Mouse (Mus musculus) limb, embryonic 12.5 days (tissue): ENCODE data around the gene Cfap70. TPM values are rescaled to one million over a fixed set of nuclear protein-coding genes. Genes with fewer than 3 reads are reported as not detected.
A peak's percentile ranks its signal among the peaks of the same experiment; 100 is the strongest.

Experiments
- ATAC-seq: fragments of 200-750 bp; cut with Nextera tagmentation; 2 replicates; pipeline ENCODE4 v1.8.0; 2017; ENCODE audit warnings: low read depth, moderate TSS enrichment; ENCODE audit not compliant: insufficient number of reproducible peaks, insufficient read depth, low FRiP score, low TSS enrichment
- H3K27ac ChIP-seq: fragments of 300-500 bp; sonication (generic); 2 replicates; pipeline ENCODE4 v1.5.1; 2016; ENCODE audit warnings: mild to moderate bottlenecking, moderate library complexity
- H3K27me3 ChIP-seq: fragments of 300-500 bp; sonication (generic); 2 replicates; pipeline ENCODE4 v1.6.1; 2016; ENCODE audit warnings: mild to moderate bottlenecking, moderate library complexity
- H3K36me3 ChIP-seq: fragments of 300-500 bp; sonication (generic); 2 replicates; pipeline ENCODE4 v1.6.1; 2016; ENCODE audit warnings: mild to moderate bottlenecking, moderate library complexity
- H3K4me1 ChIP-seq: fragments of 300-500 bp; sonication (generic); replicated peaks from 2 replicates; pipeline ENCODE4 v1.6.1; 2016
- H3K4me2 ChIP-seq: fragments of 300-500 bp; sonication (generic); 2 replicates; pipeline ENCODE4 v1.6.1; 2016; ENCODE audit warnings: mild to moderate bottlenecking, moderate library complexity
- H3K4me3 ChIP-seq: fragments of 300-500 bp; sonication (generic); replicated peaks from 2 replicates; pipeline ENCODE4 v1.5.1; 2016; ENCODE audit warnings: mild to moderate bottlenecking
- H3K9ac ChIP-seq: fragments of 300-500 bp; sonication (generic); replicated peaks from 2 replicates; pipeline ENCODE4 v1.6.1; 2016; ENCODE audit warnings: mild to moderate bottlenecking, moderate library complexity
- H3K9me3 ChIP-seq: fragments of 300-500 bp; sonication (generic); 2 replicates; pipeline ENCODE4 v1.6.1; 2016; ENCODE audit warnings: mild to moderate bottlenecking, moderate library complexity
- WGBS: fragments of 180-500 bp; shearing (Covaris S2); methylation state at CpG from one replicate; pipeline ENCODE4 v1.1.7; 2016; 5-methylcytosine and 5-hydroxymethylcytosine counted together
- polyA plus RNA-seq: library from polyadenylated mRNA; unstranded; fragments of >200 nt; fragmentation: Nextera tagmentation; extraction: Ambion mirVana; gene quantifications from 2 replicates; pipeline ENCODE4 v1.2.1, GENCODE M21; 2016

Cfap70 gene
- polyA plus RNA-seq, 1 experiment from 2014 or later, result 0.21 TPM

- H3K27ac ChIP-seq, result no peak overlapping the region
- 83% methylated on average over 5 of the region's 5 CpGs for WGBS
- no peak overlapping the region for H3K4me2 ChIP-seq
- ATAC-seq, result no peak
- H3K4me1 ChIP-seq, result no peaks in the 10 kb centered on the region
- H3K36me3 ChIP-seq, result peaks cover 79% of the 10 kb centered on the region
- no peak overlapping the region for H3K9ac ChIP-seq
- H3K9me3 ChIP-seq, result no peaks in the 10 kb centered on the region
- no peak overlapping the region for H3K4me3 ChIP-seq
- no peaks in the 10 kb centered on the region for H3K27me3 ChIP-seq
Measured at GRCm38 (mm10) chr14:20379087-20379640, 72.9 kb downstream of the Cfap70 start.

DNA sequence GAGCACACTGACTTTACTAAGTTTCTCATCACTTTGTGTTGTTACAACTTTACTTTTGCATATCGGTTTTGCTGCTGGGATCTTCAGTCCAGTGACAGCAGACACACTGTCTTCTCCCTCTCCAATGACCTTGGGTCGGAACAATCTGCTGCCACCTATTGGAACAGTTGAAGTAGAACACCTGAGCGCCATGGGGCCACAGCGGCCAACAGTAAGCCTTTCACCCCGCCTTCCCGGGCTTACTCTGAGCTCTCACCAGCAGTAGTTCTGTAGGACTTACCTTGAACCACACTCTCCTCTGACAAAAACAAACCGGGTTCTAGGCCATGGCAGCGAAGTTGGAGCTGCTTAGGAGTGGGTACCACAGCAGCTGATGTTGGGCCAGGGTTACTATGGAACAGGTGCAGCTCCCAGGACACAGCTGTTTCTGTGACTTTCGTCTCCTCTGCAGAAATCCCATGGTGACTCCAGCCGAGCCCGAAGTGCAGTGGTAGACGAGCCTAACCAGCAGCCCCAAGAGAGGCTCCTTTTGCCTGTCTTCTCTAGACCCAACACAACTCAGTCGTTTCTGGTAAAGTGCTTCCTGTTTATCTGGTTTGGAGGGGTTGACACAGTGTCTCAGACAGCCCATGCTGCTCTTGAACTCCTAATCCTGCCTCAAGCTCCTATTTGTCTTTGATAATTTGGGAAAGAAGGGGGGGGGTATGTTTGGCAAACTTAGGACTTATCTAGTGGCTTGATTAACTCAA lies 73.5 kb downstream of the Cfap70 start:
- Histone ChIP-seq H3K27ac (no peak overlapping the region), H3K4me3 (no peak overlapping the region), H3K4me2 (no peak overlapping the region), H3K9ac (no peak overlapping the region), H3K27me3 (no peaks in the 10 kb centered on the region), H3K4me1 (no peaks in the 10 kb centered on the region), H3K9me3 (no peaks in the 10 kb centered on the region), H3K36me3 (peaks cover 77% of the 10 kb centered on the region)
- WGBS, result 40% methylated on average over 13 of the region's 13 CpGs
- ATAC-seq, result no peak

DNA sequence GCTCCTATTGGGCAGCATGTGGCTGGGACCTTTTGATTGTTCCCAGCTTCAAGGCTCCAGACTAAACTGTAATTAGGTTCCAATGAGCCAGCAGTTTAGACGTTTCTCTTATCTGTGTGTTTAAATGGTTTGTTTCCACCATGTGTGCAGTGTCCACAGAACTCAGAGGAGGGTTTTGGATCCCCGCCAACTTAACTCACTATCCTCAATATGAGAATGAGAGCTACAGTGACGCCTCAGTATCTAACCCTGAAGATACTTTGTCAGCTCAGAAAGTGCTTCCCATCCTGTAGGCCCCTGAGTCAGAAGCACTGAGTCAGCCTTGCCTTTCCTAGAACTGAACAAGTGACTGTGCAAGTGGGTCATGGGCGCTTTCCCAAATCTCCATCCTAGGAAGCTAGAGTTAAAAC lies 74.9 kb downstream of the Cfap70 start:
- H3K9me3 ChIP-seq, result no peaks in the 10 kb centered on the region
- WGBS, result 79% methylated on average over 4 of the region's 4 CpGs
- peaks cover 77% of the 10 kb centered on the region for H3K36me3 ChIP-seq
- no peaks in the 10 kb centered on the region for H3K27me3 ChIP-seq
- H3K9ac ChIP-seq, result no peak overlapping the region
- H3K4me1 ChIP-seq, result no peaks in the 10 kb centered on the region
- no peak for ATAC-seq
- H3K4me3 ChIP-seq, result no peak overlapping the region
- H3K4me2 ChIP-seq, result no peak overlapping the region
- H3K27ac ChIP-seq, result no peak overlapping the region

DNA sequence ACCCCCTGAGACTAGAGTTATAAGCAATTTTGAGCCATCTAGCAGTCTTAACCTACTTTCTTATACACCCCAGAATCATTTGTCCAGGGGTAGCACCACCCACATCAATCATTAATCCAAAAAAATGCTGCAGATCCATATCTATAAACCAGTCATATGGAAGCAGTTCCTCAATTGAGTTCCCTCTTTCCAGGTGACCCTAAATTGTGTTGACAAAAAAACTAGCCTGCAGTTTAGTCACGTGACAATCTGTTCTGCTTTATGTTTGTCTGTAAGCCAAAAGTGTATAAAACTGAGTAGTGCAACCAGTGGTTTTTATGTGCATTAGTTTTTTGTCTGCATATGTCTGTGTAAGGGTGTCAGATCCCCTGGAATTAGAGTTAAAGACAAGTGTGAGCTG lies 80.2 kb downstream of the Cfap70 start:
- Histone ChIP-seq H3K4me2 (no peak overlapping the region), H3K9ac (no peak overlapping the region), H3K9me3 (no peaks in the 10 kb centered on the region), H3K4me1 (no peaks in the 10 kb centered on the region), H3K36me3 (peaks cover 84% of the 10 kb centered on the region), H3K4me3 (no peak overlapping the region), H3K27ac (no peak overlapping the region), H3K27me3 (no peaks in the 10 kb centered on the region)
- ATAC-seq, result no peak
- 88% methylated on average over 1 of the region's 1 CpGs for WGBS

DNA sequence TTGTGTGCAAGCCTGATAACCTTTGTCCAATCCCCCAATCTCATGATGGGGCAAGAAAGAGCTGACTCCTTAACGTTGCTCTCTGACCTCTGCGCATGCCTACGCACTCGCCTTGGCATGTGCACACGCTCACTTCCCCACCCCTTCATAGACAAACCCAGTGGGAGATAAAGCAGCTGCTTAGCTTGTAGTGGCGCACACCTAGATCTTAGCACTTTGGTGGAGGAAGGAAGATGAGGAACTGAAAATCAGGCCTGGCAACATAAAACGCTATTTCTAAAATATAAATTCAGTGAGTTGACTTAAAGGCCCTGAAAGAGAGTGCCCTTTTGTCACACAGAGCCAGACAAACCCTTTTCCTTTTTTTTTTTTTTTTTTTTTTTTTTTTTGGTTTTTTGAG lies 81.2 kb downstream of the Cfap70 start:
- H3K4me1 ChIP-seq, result no peaks in the 10 kb centered on the region
- H3K27ac ChIP-seq, result no peak overlapping the region
- no peak for ATAC-seq
- H3K27me3 ChIP-seq, result no peaks in the 10 kb centered on the region
- no peak overlapping the region for H3K4me3 ChIP-seq
- 89% methylated on average over 7 of the region's 7 CpGs for WGBS
- no peak overlapping the region for H3K9ac ChIP-seq
- no peak overlapping the region for H3K4me2 ChIP-seq
- no peaks in the 10 kb centered on the region for H3K9me3 ChIP-seq
- peaks cover 83% of the 10 kb centered on the region for H3K36me3 ChIP-seq

GRCm38 (mm10) chr14:20368271-20368670 lies 83.8 kb downstream of the Cfap70 start:
- peaks cover 86% of the 10 kb centered on the region for H3K36me3 ChIP-seq
- no peaks in the 10 kb centered on the region for H3K27me3 ChIP-seq
- no peak overlapping the region for H3K4me3 ChIP-seq
- no peak overlapping the region for H3K9ac ChIP-seq
- H3K4me1 ChIP-seq, result no peaks in the 10 kb centered on the region
- no peak for ATAC-seq
- WGBS, result 96% methylated on average over 3 of the region's 3 CpGs
- no peak overlapping the region for H3K4me2 ChIP-seq
- no peaks in the 10 kb centered on the region for H3K9me3 ChIP-seq
- no peak overlapping the region for H3K27ac ChIP-seq

- no peaks in the 10 kb centered on the region for H3K4me1 ChIP-seq
- no peak overlapping the region for H3K4me2 ChIP-seq
- H3K36me3 ChIP-seq, result peaks cover 87% of the 10 kb centered on the region
- ATAC-seq, result no peak
- H3K4me3 ChIP-seq, result no peak overlapping the region
- H3K27ac ChIP-seq, result no peak overlapping the region
- no peak overlapping the region for H3K9ac ChIP-seq
- no peaks in the 10 kb centered on the region for H3K27me3 ChIP-seq
- no peaks in the 10 kb centered on the region for H3K9me3 ChIP-seq
- 93% methylated on average over 4 of the region's 4 CpGs for WGBS
Measured at GRCm38 (mm10) chr14:20363230-20363629, 88.8 kb downstream of the Cfap70 start.

DNA sequence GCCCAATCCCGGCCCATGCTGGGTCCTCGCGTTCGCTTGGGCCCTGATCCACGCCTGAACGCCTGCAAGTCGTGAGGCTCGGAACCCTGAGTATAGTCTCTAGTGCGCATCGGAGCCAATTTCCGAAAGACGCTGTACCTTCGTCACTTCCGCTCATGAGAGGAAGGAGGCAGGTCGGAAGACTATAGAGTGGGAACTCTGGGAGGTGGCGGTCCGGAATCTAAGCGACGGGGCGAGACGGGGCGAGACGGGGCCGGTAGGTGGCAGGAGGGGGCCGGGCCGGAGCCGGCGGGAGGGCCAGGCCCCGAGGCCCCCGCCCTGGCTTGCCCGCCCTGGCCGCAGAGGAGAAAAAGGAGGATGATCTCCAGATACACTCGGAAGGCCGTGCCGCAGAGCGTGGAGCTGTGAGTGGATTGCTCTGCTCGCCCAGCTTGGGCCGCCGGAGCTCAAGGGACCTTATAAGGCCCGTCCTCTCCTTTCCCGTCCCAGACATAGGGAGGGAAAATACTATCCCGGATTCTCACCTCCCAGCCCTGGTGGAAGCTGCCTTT lies 104.0 kb downstream of the Cfap70 start, which contains the start of the genes Ecd and Fam149b:
Ecd (minus strand) TSS at position 131 of the 551 bp plus-strand sequence.
Fam149b (plus strand) TSS at position 172 of the 551 bp plus-strand sequence.
- peak within 1 kb of the TSS; percentile 88 for H3K9ac ChIP-seq
- H3K9me3 ChIP-seq, result no peaks in the 10 kb centered on the region
- ATAC-seq, result peak; percentile 98
- WGBS, result under 1% methylated on average over 39 of the region's 42 CpGs
- H3K27ac ChIP-seq, result peak within 1 kb of the TSS; percentile 87
- peaks cover 11% of the 10 kb centered on the region for H3K4me1 ChIP-seq
- H3K27me3 ChIP-seq, result no peaks in the 10 kb centered on the region
- peak within 1 kb of the TSS; percentile 70 for H3K4me2 ChIP-seq
- peaks cover 41% of the 10 kb centered on the region for H3K36me3 ChIP-seq
- H3K4me3 ChIP-seq, result peak within 1 kb of the TSS; percentile 67

DNA sequence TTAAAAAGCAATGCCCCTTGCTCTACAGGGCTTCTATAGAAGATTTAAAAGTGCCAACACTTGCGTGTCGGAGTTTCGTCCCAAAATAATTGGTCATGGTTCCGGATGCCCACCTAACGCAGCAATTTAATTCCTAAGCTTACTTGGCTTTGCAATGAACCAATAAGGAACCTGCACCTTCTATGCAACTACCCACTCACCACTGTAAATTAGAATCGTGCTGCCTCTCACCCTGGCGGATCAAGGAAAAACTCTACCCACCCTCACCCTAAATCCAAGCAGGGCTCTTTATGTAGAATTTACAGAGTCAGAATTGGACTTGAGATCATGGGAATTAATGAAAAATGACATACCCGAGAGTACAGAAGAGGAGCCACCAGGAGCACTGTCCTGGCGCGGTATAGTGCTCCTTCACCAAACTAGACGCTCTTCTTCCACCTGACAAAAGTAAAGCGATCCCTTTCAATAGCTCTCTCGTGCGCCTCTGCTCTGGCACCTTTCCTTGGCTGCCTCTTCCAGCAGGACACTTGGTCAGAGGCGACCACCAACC lies 104.5 kb downstream of the Cfap70 start:
- H3K36me3 ChIP-seq, result peaks cover 40% of the 10 kb centered on the region
- ATAC-seq, result peak; percentile 42; the same call in 1 of the 2 replicates
- 4% methylated on average over 15 of the region's 15 CpGs for WGBS

GRCm38 (mm10) chr14:20345885-20346284 lies 106.1 kb downstream of the Cfap70 start:
- no peak for ATAC-seq
- H3K36me3 ChIP-seq, result peaks cover 45% of the 10 kb centered on the region
- H3K27ac ChIP-seq, result no peak overlapping the region
- H3K4me1 ChIP-seq, result peaks cover 11% of the 10 kb centered on the region
- no peak overlapping the region for H3K4me3 ChIP-seq
- no peak overlapping the region for H3K9ac ChIP-seq
- H3K27me3 ChIP-seq, result no peaks in the 10 kb centered on the region
- no peaks in the 10 kb centered on the region for H3K9me3 ChIP-seq
- WGBS, result 91% methylated on average over 9 of the region's 9 CpGs
- no peak overlapping the region for H3K4me2 ChIP-seq

More for the DNA sequence above, 104.5 kb downstream of the Cfap70 start:
- Histone ChIP-seq H3K27ac (peak overlapping the region; percentile 87), H3K9ac (peak overlapping the region; percentile 88), H3K4me1 (peaks cover 11% of the 10 kb centered on the region), H3K4me3 (peak overlapping the region; percentile 67), H3K27me3 (no peaks in the 10 kb centered on the region), H3K9me3 (no peaks in the 10 kb centered on the region), H3K4me2 (peak overlapping the region; percentile 65)
